Mouse (Mus musculus) lung, postnatal 10 days (tissue): ENCODE results near the gene Fbxw8.

Experiments
- DNase-seq: peaks from one replicate; pipeline ENCODE4 v3.0.0; 2021

The Fbxw8 gene

GRCm38 (mm10) chr5:118069315-118069714, 85.9 kb downstream of the Fbxw8 start:
- peak; percentile 77 for DNase-seq

DNA sequence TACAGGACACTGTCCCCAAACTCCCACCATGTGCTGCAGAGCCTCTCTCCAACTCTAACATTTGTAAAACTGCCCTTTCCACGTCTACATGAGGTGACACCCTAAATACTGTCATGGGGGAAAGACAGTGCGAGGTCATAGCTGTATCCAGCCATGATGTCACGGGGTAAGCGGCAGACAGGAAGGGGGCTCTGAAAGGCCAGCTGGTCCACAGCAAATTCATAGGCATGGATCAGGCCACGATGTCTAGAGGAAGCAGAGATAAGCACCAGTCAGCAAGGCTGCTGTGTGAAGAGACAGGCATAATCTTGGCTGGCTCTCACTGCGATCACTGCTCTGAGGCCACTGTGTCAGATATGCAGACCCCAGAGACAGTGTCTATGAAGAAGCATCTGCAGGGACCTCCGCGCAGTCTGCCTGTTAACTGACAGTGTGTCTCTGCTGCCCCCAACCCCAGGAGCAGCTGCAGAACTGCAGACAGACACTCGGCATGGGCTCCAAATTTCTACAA, 87.2 kb downstream of the Fbxw8 start:
- DNase-seq = no peak

DNA sequence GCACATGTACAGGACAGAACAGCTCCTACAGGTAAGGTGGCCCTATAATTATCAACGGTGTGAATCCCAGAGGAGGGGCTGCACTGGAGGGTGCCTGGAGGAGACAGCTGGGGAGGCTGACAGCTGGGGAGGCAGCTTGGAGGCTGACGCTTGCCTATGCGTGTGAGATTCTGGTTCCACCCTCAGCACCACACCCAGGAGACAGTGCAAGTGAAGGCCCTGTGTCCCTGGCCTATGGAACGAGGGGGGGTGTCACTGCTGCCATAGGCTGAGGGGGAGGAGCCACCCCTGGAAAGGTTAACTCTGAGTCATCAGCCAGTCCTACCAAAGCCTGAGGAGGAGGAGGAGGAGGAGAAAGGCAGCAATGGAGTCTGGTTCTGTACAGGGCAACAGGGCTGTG, 87.7 kb downstream of the Fbxw8 start:
- DNase-seq = no peak

DNA sequence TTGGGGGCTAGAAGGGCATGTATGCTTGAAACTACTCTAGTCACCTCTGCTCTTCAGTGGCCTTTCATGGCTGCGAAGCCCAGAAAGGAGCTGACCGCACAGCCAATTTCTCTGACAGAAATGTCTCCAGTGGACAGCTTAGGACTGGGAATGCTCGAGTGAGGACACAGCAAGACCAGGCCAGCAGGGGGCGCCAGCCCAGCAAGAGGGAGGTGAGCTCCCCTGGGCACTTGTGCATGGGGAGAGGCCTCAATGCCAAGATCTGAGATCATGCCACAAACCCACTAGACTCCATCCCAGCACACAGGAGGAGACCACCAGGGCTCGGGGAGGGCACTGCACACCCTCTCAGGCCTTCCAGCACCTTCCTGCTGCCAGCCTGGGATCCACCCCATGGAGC, 88.4 kb downstream of the Fbxw8 start:
- peak; percentile 74 for DNase-seq

GRCm38 (mm10) chr5:118065516-118066255, 89.6 kb downstream of the Fbxw8 start:
- DNase-seq = no peak

DNA sequence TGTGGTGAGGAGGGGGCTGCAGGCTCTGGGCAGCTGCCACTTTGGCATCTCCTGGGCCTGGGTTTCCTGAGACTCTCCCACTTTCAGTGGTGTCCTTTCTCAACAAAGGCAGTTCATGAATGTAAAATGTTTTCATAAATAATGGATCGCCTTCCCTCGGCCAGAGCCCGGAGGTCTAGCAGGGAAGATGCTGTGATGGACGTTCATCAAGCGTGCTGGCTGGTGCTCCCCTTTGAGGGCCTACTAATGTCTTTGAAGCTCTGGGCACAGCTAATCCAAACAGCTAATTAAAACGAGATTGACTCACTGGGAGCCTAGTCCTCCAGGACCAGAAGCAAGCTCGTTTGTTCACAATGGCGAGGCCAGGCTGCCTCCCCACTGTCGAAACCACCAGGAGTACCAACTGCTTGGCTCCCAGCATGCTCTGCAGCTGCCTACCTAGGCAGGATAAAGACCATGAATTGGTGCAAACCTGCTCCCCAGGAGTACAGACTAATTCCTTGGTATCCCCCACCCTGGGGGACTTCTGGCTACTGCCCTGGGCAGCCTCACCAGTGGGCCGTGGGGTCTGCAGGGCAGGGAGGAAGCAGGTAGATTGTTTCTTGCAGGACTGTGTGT, 90.9 kb downstream of the Fbxw8 start:
- no peak for DNase-seq

- DNase-seq = no peak
Observed at GRCm38 (mm10) chr5:118063181-118063621, 92.1 kb downstream of the Fbxw8 start.

DNA sequence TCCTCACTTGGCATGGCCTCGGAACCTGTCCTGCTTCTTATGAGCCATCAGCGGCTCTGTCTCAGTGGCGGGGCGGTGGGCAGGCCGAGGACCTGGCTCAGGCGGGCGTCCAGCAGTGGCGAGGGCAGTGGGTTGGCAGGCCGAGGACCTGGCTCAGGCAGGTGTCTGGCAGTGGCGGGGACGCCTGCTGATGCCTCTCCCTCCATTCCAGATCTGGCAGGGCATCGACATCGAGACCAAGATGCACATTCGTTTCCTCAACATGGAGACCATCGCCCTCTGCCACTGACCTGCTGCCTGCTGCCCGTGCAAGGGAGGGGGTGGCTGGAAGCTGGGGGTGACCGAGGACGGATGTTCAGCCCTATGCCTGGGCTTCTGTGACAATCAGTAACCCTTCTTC, 93.9 kb downstream of the Fbxw8 start:
- no peak for DNase-seq

DNA sequence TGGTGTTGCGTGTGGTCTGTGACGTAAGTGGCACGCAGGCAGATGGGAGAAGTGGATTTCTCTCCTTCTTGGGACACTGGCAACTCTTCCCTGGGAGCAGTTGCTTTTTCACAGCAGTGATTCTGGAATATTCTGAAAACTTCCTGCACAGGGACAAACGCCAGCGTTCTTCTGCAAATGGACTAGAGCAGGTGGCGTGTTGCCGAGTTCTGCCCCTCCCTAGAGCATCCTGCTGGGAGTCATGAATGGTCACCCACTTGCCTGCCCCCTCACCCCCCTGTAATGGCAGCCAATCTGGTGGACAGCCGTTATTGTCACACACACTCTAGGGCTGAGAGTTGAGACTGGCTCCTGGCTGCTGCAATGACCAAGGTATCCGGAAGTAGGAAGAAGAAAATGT, 95.6 kb downstream of the Fbxw8 start:
- no peak for DNase-seq

- DNase-seq = no peak
Observed at GRCm38 (mm10) chr5:118058858-118059257, 96.4 kb downstream of the Fbxw8 start.

GRCm38 (mm10) chr5:118057508-118058111, 97.7 kb downstream of the Fbxw8 start:
- DNase-seq = peak; percentile 26

- no peak for DNase-seq
Observed at GRCm38 (mm10) chr5:118053205-118053604, 102.1 kb downstream of the Fbxw8 start.

GRCm38 (mm10) chr5:118051981-118052662, 103.1 kb downstream of the Fbxw8 start:
- DNase-seq = no peak

DNA sequence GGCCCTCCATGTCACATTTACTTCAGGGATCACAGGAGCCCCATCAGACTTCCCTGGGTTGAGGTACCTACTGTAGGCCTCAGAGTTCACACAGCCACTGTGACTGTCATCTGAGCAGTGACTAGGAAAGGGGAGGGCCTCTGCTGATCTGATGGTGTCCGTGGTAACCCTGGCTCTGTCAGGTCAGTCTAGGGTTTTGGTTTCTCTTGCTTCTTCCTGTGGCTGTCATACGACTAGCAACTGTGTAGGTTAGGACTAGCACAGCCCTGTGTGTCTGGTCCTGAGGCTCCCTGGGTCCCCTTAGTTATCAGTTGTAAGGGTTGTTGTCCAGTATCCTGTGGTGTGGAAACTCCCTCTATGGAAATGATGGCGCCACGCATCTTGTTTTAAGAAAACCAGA, 104.5 kb downstream of the Fbxw8 start:
- no peak for DNase-seq

DNA sequence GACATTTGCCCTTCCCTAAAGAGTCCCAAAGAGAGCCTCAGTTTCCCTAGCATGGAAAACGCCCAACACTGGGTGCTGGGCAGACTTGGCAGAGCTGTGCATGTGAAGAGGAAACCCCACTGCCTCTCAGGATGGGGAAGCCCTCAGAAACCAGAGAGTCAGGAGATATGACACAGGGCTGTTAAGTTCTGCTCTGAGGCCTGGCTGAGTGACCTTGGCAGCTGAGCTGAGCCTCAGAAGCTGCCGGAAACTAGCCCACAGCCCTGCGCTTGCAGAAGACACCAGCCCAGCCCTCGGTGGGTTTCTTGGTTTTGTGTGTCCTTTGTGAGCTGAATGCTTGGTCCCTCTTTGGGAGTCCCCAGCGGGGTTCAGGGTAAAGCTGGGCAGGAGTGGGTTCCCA, 106.3 kb downstream of the Fbxw8 start:
- no peak for DNase-seq

DNA sequence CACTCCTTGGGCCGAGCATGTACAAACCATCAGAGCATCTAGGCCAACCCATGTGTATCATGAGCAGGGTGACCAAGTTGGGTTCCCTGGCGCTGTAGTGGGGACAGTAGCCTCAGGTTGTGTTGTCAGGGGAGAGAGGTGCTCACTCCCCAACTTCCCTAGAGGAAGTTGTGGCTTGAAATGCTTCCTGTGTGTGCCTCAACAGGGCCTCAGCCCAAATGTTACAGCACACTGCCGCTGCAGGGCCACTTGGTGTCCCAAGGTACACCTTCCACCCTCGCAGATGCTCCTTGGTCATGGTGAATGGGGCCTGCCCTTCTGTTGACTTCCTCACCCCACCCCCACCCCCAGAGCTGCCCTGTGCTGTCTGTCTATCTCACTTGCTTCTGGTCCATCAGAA, 106.9 kb downstream of the Fbxw8 start:
- DNase-seq = no peak

DNA sequence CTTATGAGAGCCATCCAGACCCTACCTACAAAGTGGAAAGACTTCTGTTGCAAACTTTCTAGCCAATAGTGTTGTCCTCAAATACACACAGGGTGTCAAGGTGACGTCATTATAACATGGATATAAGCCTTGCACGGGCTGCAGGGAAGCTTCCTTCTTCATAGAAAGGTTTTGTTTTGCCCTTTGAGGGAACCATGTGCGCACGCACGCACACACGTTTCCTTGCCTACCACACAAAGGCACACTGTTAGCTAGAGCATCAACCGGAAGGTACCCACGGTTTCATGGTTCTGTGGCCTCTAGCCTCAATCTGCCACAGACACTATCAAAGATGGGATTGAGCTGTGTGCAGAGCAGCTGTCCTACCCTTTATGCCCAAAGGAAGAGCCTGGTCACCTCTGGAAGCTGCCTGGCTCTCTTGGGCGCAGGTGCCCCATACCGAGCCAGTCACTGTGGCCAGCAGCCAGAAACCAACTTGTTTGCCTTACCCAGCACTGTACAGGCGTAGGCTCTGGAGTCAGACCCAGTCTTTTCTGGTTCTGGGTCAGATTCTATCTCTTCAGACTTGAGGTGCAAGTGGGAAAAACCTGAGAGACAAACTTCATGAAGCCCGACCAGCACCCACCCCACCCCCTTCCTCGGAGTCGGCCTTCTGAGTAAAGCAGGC, 108.0 kb downstream of the Fbxw8 start:
- DNase-seq = no peak

DNA sequence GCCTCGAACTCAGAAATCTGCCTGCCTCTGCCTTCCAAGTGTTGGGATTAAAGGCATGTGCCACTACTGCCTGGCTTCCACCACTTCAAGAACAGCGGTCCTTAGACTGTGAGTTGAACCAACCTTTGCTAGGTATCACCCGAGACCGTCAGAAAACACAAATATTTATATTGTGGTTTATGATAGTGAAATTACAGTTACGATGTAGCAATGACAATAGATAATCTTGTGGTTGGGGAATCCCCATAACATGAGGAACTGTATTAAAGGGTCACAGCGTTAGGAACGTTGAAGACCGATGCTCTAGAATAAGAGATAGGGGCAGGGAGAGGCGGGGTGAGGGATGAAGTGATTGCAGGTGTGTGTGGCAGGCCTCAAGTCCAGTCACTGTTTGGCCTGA, 109.9 kb downstream of the Fbxw8 start:
- no peak for DNase-seq

DNA sequence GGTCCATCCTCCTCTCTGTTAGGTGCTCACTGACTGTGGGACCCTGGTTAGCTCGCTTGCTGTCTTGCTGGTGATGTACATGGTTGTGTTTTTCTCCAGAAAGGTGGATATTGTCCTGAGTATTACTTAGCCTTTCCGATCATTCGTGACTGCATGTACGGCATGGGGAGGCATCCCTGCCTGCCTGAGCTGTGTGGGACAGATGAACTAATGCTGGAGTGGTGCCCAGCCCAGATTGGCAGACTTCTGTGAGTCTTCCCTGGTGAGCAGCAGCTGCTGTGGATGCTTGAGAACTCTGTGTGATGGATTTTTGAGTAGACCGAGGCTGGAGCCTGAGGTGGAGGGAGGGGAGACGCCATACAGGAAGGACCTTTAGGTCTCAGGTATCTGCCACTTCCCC, 110.4 kb downstream of the Fbxw8 start:
- no peak for DNase-seq

DNA sequence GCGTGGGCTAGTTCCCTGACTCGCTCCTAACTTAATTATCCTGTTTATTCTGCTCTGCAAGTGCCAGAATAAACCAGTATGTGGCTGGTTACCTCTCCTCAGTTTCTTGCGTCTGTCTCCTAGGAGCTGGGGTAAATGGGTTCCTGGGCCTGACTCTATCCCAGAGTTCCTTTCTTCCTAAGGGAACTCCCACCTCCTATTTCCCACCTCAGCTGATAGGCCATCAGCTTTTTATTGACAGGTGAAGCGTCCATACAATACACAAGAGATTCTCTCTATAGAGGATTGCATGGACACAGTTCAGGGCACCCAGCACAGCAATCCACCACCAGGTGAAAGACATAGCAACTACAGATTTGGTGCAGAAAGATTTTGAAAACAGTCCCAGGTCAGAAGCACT, 111.5 kb downstream of the Fbxw8 start:
- DNase-seq = no peak

DNA sequence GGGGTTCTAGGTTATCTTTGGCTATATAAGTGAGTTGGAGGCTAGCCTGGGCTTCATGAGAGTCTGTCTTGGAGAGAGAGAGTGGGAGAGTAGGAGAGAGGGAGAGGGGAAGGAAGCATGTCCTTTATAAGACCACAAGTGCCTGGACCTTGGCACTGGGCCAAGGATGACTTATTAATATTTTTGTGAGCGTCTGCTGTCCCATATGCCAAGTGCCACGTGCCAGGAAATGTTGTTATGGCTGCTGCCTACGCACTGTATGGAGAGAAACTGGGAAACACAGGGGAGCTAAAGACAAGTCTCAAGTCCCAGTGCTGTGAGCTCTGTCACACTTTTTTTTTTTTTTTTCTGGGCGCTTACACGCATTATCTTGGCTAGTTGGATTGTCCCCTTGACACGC, 112.7 kb downstream of the Fbxw8 start:
- DNase-seq = no peak

- DNase-seq = no peak
Observed at GRCm38 (mm10) chr5:118039241-118039668, 116.0 kb downstream of the Fbxw8 start.
